Mouse (Mus musculus) adrenal gland, adult 2 months (tissue): ENCODE measurements around the gene Cnpy1. TPM values are rescaled to one million over a fixed set of nuclear protein-coding genes. Genes with fewer than 3 reads are reported as not detected.

Experiments
- DNase-seq: peaks from one replicate; pipeline ENCODE4 v3.0.0; 2021
- long read RNA-seq: library from polyadenylated mRNA; stranded (forward); transcript quantifications from one replicate; pipeline ENCODE4 v2.0.0, GENCODE M21; 2021
- polyA plus RNA-seq: library from polyadenylated mRNA; depleted of rRNA; stranded (reverse); fragments of >200 nt; gene quantifications from 2 replicates; pipeline ENCODE4 v1.2.3, GENCODE M21; 2012; rRNA removed
- total RNA-seq, 2 experiments: library from RNA; stranded (reverse); gene quantifications; 2 replicates each; pipeline ENCODE4 v1.2.3; 2021

Cnpy1 gene
- total RNA-seq: not detected
- not detected in 2 replicates for polyA plus RNA-seq
- long read RNA-seq: 0 reads

DNA sequence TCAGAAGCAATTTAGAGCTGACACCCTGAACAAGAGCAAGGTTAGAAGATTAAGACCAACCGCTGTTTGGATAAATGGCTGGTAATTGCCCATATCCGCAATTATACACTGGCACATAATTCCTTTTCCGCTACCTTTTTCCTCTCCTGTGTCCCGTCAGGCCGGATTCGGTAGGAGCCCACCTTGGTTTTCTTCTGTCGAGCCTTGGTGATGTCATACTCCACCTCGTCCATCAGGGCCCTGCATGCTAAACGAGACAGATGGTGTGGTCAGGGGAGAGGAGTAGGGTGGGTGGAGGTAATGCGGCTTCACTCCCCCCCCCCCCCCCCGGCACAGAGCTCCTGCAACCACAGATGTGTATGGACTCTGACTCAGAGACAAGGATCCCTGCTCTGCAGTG, at the start of gene Cnpy1:
TSS of gene Cnpy1 (minus strand) at position 233 of the 400 bp plus-strand sequence.
- DNase-seq: no peak

- peak; percentile 76 for DNase-seq
These were observed 48.4 kb upstream of the Cnpy1 start for GRCm38 (mm10) chr5:28293990-28294389.

- DNase-seq: no peak
These were observed 46.7 kb upstream of the Cnpy1 start for GRCm38 (mm10) chr5:28292281-28292680.

DNA sequence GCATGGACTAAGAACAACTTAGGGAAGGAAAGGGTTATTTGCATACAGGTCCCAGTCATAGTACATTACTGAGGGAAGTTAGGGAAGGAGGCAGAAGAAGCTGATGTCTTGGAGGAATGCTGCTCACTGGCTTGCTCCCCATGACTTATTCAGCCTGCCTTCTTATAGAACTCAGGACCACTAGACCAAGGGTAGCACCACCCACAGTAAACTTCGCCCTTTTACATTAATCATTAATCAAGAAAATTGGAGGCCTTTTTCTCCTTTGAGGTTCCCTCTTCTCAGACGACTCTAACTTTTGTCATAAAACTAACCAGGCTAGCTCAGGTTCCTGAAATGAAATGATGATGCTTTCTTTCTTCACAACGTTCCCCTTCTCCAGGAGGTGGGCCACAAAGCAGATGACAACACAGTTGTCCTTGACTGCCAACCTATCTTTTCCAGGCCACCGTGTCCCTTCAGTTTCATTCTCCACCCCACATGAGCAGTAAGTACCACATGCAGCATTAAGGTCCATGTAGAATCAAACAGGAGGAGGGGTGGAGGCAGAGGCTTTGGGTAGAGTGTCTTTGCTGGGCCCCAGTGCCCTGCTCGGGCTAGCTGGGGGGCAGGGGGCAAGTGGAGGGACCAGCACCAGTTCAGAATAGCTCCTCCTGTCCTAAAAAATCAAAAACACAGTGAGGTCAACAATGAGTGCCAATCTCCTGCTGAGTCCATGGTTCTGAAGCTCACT, 45.7 kb upstream of the Cnpy1 start:
- no peak for DNase-seq

GRCm38 (mm10) chr5:28290630-28291029, 45.0 kb upstream of the Cnpy1 start:
- DNase-seq: no peak

GRCm38 (mm10) chr5:28289111-28289510, 43.5 kb upstream of the Cnpy1 start:
- no peak for DNase-seq

DNA sequence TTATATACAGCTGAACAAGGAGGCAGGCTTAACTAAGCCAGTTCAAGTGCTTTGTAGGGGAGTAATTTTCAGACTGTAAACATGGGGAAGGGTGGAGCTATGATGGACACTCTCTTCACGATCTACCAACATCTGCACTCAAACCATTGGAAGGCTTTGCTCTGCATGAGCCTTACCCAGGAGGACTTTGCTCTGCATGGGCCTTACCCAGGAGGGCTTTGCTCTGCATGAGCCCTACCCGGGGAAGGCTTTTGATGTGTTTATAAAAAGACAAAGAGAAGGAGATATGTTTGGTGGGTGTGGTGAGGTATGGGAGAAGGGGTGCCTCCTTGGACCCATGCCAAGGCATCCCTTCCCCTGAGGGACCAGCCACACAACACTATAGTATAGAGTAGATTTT, 31.7 kb upstream of the Cnpy1 start:
- no peak for DNase-seq

DNA sequence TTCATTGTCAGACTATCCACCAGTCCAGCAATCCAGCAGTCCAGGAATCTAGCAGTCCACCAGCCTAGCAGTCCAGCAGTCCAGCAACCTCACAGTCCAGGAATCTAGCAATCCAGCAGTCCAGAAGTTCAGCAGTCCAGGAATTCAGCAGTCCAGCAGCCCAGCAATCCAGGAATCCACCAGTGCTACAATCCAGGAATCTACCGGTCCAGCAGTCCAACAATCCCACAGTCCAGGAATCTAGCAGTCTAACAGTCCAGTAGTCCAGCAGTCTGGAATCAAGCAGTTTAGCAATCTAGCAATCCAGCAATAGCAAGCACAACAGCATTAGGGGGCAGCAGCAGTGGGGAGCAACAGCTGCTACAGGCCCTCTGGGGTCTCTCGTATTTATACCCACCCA, 27.2 kb upstream of the Cnpy1 start:
- DNase-seq: no peak

DNA sequence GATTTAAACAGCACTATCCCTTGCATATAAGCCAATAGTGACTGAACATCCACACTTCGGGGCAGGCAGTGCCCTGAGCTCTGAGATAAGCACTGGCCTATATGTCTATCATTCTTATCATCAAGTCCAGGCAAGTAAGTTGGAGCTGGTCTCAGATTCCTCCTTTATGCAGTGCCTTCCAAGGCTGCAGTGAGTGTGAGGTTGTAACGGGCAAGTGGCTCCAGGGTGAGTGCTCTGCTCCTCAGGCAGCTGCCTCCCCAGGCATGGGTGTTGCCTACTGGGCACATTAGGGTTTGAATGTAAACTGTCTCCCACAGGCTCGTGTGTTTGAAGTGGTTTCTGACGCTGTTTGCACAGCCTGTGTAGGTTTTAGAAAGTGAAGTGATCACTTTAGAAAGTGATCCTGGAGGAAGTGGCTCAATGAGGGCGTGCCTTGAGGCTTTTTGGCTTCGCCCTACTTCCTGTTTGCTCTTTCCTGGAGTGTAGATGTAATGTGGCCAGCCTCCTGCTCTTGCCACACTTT, 23.9 kb upstream of the Cnpy1 start:
- DNase-seq: no peak

GRCm38 (mm10) chr5:28267576-28267975, 22.0 kb upstream of the Cnpy1 start:
- DNase-seq: no peak

DNA sequence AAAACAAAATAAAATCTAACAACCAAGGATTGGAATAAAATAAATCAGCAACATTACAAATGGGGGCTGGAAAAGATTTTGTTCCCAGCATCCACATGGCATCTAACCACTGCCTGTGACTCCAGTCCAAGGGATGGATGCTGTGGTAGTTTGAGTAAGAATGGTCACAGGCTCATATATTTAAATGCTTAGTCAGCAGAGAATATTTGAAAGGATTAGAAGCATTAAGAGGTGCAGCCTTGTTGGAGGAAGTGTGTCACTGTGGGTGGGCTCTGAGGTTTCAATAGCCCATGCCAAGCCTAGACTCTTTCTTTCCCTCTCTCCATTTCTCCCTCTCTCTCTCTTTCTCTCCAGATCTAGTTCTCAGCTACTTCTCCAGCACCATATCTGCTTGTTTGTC, 20.0 kb upstream of the Cnpy1 start:
- no peak for DNase-seq

- no peak for DNase-seq
These were observed 18.2 kb upstream of the Cnpy1 start for GRCm38 (mm10) chr5:28263852-28264251.

DNA sequence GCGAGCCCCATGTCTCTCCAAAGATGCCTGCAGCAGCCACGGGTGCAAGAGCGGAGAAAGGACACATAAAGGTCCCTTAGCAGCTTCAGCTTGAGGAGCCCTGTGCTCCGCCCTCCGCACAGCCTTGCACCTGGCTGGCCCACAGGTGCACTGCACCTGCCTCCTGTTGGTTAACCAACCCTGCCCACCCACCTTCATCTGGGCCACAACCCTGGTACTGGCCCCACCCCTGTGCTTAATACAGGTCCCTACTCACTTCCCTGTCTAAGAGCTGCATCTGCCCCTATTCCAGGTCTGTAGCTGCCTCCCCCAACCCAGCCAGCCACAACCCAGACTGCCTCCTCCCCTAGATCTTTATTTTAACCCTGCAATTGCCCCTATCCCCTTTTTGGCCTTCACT, 16.5 kb upstream of the Cnpy1 start:
- DNase-seq: no peak

- no peak for DNase-seq
These were observed 14.3 kb upstream of the Cnpy1 start for GRCm38 (mm10) chr5:28259939-28260338.

- DNase-seq: no peak
These were observed 13.8 kb upstream of the Cnpy1 start for GRCm38 (mm10) chr5:28259385-28259784.

- DNase-seq: no peak
These were observed 12.2 kb upstream of the Cnpy1 start for GRCm38 (mm10) chr5:28257816-28258215.

- no peak for DNase-seq
These were observed 7.4 kb upstream of the Cnpy1 start for GRCm38 (mm10) chr5:28252999-28253398.

- DNase-seq: no peak
These were observed 6.7 kb upstream of the Cnpy1 start for GRCm38 (mm10) chr5:28252260-28252659.

DNA sequence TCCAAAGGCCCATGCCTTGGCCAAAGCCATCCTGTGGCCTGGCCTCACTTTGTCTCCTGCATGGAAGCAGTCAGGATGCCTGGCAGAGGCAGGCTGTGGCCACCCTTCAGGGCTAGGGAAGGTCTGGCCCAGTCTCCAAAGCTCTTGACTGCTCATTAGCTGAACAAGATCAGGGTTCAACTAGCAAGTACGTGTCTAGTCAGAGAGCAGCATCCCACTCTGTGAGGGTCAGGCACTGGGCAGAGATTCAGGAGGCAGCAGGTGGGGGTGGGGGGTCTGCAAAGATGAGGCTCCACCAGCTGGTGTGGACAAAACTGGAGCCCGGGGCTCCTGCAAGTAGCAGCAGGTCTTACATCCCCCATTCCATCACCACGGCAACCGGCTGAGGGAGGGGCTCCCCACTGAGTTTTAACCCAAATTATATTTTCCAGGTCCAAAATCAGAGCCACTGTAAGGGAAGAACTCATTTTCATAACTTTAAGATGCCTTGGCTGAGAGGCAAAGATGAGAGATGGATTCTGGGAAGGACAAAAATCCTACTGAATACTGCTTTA, 5.7 kb upstream of the Cnpy1 start:
- DNase-seq: no peak

DNA sequence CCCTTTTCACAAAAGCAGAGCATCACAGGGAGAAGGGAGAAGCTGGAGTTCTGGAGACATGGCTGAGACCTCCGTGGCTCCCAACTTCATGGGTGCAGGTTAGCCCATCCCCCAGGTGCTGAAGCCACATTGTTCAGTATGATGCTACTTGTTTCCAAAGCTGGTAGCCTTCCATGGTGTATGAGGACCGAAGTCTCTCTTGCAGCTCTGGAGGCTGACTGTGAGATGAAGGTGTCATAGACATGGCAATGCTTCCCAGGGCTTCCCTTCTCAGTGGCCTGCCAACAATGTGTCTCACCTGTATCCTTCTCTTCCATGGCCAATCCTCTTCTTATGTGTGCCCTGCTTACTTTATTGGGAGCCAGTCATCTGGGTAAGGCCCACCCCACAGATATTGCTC, 4.9 kb upstream of the Cnpy1 start:
- no peak for DNase-seq

DNA sequence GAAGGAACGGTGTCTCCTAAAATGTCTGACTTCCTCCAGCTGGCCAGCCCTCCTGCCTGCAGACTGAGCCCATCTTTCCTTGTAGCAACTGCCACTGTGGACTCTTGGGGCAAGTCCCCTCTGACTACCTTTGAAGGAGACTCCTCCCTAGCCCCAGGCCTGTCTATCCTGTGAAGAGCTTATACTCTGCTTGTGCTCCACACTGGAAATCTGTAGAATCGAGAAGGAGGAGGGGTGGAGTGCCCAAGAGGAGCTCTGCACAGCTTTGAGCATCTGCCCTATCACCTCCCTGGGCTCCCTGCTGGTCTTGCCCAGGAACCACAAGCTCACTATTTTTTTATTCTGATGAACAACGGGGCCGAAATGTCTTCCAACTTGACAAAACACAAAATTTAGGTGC, 485 bp downstream of the Cnpy1 start:
- DNase-seq: no peak

DNA sequence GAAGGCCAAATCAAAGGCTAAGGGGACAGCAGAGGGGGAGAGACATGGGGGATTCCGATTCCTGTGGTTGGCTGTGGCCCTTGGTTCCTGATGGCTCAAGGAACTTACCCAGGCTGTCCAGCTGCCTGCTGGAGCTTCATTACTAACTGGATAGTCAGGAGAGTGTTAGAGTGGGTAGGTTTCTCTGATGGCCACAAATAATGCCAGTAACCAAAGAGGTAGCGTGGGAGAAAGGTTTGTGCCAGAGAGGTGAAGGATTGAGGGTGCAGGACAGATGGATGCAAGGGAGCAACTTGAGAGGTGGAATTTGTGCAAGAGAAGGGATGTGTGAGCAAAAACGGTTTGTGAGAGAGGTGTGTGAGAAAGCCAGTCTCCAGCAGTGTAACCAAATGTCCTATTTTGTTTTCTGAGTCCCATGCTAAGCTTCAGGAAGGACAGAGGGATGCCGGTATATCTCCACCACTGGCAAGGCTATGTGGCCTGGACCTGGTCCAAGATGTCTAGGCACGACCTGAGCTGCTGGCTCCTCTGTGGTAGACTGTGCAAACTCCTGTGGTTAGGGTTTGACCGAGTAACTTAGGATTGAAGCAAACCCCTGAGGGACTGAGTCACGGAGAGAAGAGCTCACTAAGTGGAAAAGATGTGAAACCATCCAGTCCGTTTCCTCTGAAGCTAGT, 2.0 kb downstream of the Cnpy1 start:
- DNase-seq: no peak

GRCm38 (mm10) chr5:28241423-28241822, 4.2 kb downstream of the Cnpy1 start:
- no peak for DNase-seq
